Mouse (Mus musculus) skeletal muscle tissue, adult 2 months (tissue): ENCODE results near the gene Nog.

ENCODE experiments used
- DNase-seq: peaks from one replicate; pipeline ENCODE4 v3.0.0-alpha.2; 2012; ENCODE audit warnings: low read depth, low spot score

The Nog gene

GRCm38 (mm10) chr11:89302056-89302815 lies at the start of gene Nog:
TSS of gene Nog (minus strand) at chr11:89302332.
- no peak for DNase-seq

- no peak for DNase-seq
Measured at GRCm38 (mm10) chr11:89340238-89340637, 38.1 kb upstream of the Nog start.

- DNase-seq, result peak; percentile 1
Measured at GRCm38 (mm10) chr11:89339783-89340182, 37.7 kb upstream of the Nog start.

DNA sequence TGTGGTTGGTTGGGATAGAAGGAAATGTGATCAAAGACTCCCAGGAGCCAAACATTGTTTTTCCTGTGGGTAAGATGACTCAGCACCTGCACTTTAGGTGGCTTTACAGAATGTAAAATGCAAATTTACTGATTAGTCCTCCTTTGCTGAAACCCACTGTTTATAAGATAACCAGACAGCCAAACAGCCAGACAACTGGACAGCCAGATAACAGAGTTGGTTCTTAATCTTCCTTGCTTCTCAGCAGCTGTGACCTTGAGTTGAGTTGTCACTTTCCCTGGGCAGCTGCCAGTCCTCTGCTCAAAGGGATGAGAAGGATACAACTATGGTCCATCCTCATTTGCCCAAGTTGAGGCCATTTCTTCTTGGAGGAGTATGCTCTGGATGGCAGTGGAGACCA lies 35.8 kb upstream of the Nog start:
- DNase-seq, result no peak

GRCm38 (mm10) chr11:89327089-89327881 lies 25.2 kb upstream of the Nog start:
- no peak for DNase-seq

- DNase-seq, result no peak
Measured at GRCm38 (mm10) chr11:89321775-89322174, 19.6 kb upstream of the Nog start.

DNA sequence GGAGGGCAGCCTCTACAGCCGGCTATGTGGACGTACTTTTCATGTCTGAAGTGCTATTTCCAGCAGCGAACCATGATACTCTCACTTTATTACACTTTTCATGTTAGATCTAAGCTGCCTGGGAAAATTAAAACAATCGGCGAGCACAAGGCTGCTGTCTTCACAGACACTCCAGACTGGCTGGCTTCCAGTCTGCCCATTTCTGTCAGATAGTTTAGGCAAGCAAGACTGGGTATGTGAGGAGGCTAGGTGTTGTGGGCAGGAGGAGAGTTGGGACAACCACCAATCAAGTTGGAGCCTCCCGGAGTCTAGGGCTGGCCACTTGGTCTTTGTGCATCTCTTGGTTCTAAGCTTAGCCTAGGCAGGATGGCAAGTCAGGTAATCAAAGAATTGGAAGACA lies 17.5 kb upstream of the Nog start:
- DNase-seq, result no peak

DNA sequence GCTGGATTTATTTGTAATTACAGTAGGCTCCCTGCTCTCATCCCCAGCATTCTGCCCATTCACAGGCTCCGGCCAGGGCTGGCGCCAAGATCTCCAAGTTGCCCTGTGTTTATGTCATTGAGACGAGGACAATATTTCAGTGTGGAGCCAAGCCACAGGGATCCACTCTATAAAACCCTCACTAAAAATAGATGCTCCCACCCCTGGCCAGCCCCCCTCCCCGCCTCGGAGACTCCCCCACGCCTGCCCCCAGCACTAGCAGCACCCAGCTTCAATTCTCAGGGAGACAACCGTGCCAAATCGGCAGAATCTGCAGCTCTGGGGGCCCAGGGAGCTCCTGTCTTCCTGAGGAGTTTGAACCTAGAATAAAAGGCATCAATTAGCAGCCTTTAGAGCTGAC lies 16.2 kb upstream of the Nog start:
- no peak for DNase-seq

DNA sequence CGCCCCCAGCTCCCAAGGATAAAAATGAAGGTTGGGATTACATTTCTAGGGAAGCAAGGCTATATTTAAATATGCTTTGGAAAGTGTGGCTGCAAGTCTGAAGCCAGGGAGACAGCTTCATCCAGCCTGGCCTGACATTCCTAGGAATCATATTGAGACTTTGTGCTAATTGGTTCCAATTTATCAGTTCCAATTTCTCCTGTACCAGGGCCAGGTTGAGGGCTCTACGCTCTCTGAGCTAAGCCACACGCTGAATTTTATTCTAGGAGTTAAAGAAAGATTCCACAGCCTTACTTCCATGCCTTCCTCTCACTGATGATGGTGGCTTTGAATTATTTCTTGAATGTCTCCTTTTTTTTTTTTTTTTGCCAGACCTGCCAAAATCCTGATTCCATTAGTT lies 15.6 kb upstream of the Nog start:
- no peak for DNase-seq

- DNase-seq, result no peak
Measured at GRCm38 (mm10) chr11:89314374-89314773, 12.2 kb upstream of the Nog start.

DNA sequence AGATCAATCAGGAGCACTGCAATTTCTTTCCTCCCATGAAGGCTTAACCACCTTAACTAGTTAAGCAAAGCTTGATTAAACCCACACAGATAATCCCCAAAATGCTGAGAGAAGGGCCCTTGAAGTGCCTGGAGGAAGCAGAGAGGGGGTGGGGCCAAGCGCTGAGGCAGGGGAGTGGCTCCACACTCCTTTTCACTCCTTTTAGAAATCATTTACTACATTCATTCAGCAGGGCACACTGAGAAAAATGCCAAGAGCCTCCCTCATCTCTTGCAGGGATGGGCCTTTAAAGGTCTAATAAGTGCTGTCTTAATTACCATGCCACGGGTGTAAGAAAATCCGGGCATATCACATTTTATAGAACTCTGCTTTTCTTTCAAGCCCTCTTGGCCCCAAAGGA lies 10.2 kb upstream of the Nog start:
- no peak for DNase-seq

DNA sequence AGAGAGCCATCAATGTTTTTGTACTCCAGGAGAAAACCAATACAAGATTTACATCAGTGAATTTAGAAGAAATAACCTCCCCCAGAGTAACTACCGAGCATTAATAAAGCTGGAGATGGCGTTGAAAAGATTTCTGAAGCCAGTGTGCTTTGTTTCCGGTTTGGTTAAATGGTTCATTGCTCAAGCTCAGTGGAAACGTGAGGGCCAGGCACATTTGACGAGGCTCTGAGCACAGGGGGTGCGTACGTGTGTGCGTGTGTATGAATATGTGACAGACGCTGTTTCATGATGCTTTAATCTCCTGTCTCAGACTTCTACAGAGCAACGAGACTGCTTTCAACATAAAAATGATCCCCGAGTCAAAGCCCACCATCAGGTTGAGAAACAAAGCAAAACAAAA lies 8.1 kb upstream of the Nog start:
- no peak for DNase-seq

GRCm38 (mm10) chr11:89303421-89303820 lies 1.3 kb upstream of the Nog start:
- DNase-seq, result peak; percentile 71

DNA sequence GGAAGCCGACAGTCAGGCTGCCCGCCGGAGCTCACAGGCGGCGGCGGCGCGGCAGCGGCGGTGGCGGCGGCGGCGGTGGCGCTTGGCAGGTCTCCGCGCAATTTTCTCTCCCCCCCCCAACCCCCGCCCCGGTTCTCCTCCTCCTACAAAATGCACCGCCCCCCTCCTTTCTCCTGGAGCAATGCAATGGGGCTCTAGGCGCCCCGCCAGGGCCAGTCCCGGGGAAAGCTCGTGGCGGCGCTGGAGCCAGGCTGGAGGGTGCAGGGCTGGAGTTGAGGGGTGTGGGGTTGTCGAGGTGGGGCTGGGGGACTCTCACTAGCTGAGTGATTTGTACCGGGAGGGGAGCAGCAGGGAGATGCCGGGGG lies 666 bp upstream of the Nog start:
- peak; percentile 26 for DNase-seq

- no peak for DNase-seq
Measured at GRCm38 (mm10) chr11:89301331-89302055, 639 bp downstream of the Nog start.

GRCm38 (mm10) chr11:89299784-89300775 lies 2.1 kb downstream of the Nog start:
- DNase-seq, result no peak

DNA sequence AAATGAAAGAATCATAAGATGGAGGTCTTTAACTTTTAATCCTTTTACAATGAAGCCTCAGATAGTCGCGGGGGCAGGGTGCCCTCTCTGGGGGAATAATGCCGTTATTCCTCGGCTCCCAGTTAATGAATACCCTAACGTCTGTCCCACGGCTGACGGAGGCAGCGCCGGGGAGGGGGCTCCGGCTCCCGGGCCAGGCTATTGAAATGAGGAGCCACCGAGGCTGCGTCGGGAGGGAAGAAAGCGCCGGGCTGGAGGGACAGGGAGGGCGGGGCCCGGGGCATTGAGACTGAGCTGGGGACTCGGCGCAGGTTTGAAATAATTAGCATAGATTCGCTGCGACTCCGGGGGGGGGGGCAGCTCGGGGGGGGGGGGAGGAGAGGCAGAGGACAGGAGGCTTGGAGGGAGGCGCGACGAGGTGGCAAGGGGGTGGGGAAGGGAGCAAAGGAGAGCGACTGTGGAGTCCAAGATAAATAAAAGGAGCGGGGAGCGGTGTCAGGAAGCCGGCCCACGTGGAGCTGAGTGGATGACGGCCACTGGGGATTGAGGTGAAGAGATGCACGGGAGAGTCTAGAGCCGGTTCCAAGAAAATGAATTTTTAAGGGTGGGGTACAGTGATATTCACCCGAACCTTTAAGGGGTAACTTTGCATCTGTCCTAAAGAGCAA lies 2.9 kb downstream of the Nog start:
- no peak for DNase-seq

GRCm38 (mm10) chr11:89298285-89299010 lies 3.7 kb downstream of the Nog start:
- no peak for DNase-seq

GRCm38 (mm10) chr11:89297521-89297920 lies 4.6 kb downstream of the Nog start:
- no peak for DNase-seq

GRCm38 (mm10) chr11:89269809-89270361 lies 32.2 kb downstream of the Nog start:
- DNase-seq, result no peak
